Mouse (Mus musculus): ENCODE measurements around the gene 4930558K02Rik.

DNA sequence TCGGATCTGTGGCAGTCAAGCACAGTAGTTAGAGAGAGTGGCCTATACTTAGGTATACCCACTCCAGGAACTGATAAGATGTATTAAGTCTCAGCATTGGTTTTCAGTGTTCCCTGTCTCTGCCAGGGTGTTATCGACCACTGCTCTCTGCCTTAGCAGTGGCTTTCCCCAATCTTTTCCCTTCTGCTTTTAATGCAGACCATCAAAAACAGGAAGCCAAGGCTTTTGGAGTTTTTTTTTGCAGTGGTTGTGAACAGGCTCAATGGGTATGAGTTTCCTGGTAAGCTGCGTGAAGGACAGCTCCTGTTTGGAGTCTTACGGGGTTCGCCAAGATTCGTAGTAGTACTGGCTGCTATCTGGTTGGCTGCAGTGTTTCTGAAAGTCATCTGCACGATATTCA is 13.0 kb upstream of the 4930558K02Rik start:
- TF ChIP-seq CTCF (IDR thresholded peaks at IDR 0.05; ENCODE audit: low read depth, low read length), result no peak
- TF ChIP-seq POLR2A (IDR thresholded peaks at IDR 0.05; ENCODE audit: extremely low read depth, insufficient read depth, low read length), result no peak

Data from liver, adult 2 months (tissue).